Mouse (Mus musculus): ENCODE results near the gene Prl3b1. TPM values are rescaled to one million over a fixed set of nuclear protein-coding genes. Genes with fewer than 3 reads are reported as not detected.

Gene Prl3b1
- not detected for polyA plus RNA-seq (2014; fragmentation: Illumina TruSeq; extraction: RNeasy Lipid Tissue Mini Kit (QIAGEN cat#74804))

DNA sequence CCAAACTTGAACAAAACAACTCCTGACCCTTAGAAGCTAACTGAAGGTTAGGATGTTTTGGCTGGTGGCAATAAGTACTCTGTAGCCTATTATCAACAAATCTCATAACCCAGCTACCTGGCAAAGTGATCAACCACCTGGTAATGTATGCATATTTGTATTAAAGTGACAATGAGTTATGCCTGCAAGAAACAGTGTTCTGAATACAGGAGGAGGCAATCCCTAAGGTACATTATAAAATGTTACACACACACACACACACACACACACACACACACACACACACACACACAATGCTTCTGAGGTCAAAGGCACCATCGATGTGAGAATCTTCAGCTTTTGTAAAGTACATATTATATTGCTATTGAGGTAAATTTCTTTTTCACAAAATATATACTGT is at the start of gene Prl3b1:
TSS of gene Prl3b1 (plus strand) at position 301 of the 400 bp plus-strand sequence.

DNA sequence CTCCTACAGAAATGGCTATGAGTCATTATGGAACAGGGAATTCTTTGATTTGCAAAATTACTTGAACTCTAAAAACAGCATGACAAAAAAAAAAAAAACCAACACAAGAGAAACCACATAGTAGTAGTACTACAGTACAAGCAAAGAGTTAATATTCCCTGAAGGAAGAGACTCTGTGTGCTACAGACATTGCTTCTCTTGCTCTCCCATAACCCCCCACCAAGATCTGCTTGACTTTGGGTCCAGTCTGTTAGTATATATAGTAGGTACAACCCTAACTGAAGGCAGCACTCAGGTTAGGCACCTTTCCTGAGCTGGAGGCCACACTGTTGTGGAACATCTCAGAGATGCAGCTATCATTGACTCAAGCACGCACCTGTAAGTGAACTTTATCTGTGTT is 45.3 kb upstream of the Prl3b1 start, which contains the start of gene Prl3c1:
TSS of gene Prl3c1 (plus strand) at position 301 of the 400 bp plus-strand sequence.

DNA sequence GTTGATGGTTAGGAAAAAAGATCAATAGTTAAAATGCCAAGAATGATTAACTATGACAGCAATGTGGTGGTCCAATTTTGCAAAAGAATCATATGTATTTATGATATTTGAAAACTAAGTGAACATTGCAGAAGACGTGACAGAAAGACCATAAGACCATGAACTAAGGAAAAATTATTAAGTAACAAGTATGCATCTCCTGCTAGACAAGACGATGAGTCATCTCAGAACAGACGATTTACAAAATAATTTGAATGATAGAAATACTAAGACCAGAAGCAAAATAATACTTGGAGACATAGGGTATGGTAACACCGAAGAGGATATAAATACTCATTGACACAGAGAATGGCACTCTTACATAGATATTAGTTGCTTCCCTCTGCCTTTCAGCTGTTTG is 17.5 kb downstream of the Prl3b1 start, which contains the start of gene Prl3a1:
TSS of gene Prl3a1 (plus strand) at position 301 of the 400 bp plus-strand sequence.

Other genes with a start within 250 kb of the Prl3b1 start
- gene Prl, start 184.3 kb upstream of the Prl3b1 start, polyA plus RNA-seq (2014; fragmentation: Illumina TruSeq; extraction: RNeasy Lipid Tissue Mini Kit (QIAGEN cat#74804)) = not detected
- not detected for gene Prl3d1, start 147.7 kb upstream of the Prl3b1 start, polyA plus RNA-seq (2014; fragmentation: Illumina TruSeq; extraction: RNeasy Lipid Tissue Mini Kit (QIAGEN cat#74804))
- not detected for gene Prl3d2, start 120.1 kb upstream of the Prl3b1 start, polyA plus RNA-seq (2014; fragmentation: Illumina TruSeq; extraction: RNeasy Lipid Tissue Mini Kit (QIAGEN cat#74804))
- gene Prl3d3, start 85.1 kb upstream of the Prl3b1 start, polyA plus RNA-seq (2014; fragmentation: Illumina TruSeq; extraction: RNeasy Lipid Tissue Mini Kit (QIAGEN cat#74804)) = not detected
- gene Prl3c1, start 45.2 kb upstream of the Prl3b1 start, polyA plus RNA-seq (2014; fragmentation: Illumina TruSeq; extraction: RNeasy Lipid Tissue Mini Kit (QIAGEN cat#74804)) = not detected
- gene Prl3a1, start 17.6 kb downstream of the Prl3b1 start, polyA plus RNA-seq (2014; fragmentation: Illumina TruSeq; extraction: RNeasy Lipid Tissue Mini Kit (QIAGEN cat#74804)) = not detected
- gene Prl6a1, start 70.8 kb downstream of the Prl3b1 start, polyA plus RNA-seq (2014; fragmentation: Illumina TruSeq; extraction: RNeasy Lipid Tissue Mini Kit (QIAGEN cat#74804)) = not detected
- 0.54 TPM for gene Prl8a2, start 103.8 kb downstream of the Prl3b1 start, polyA plus RNA-seq (2014; fragmentation: Illumina TruSeq; extraction: RNeasy Lipid Tissue Mini Kit (QIAGEN cat#74804))
- not detected for gene Prl2b1, start 149.0 kb downstream of the Prl3b1 start, polyA plus RNA-seq (2014; fragmentation: Illumina TruSeq; extraction: RNeasy Lipid Tissue Mini Kit (QIAGEN cat#74804))
- not detected for gene Prl8a6, start 196.8 kb downstream of the Prl3b1 start, polyA plus RNA-seq (2014; fragmentation: Illumina TruSeq; extraction: RNeasy Lipid Tissue Mini Kit (QIAGEN cat#74804))

All from ovary, adult 10 weeks (tissue).